Mouse (Mus musculus): ENCODE results near the gene Sh2d2a.
"Not testable (repeated sequence)": the region's sequence is repeated elsewhere in the genome, so short reads cannot be mapped to it uniquely, and the experiment has no call there.

DNA sequence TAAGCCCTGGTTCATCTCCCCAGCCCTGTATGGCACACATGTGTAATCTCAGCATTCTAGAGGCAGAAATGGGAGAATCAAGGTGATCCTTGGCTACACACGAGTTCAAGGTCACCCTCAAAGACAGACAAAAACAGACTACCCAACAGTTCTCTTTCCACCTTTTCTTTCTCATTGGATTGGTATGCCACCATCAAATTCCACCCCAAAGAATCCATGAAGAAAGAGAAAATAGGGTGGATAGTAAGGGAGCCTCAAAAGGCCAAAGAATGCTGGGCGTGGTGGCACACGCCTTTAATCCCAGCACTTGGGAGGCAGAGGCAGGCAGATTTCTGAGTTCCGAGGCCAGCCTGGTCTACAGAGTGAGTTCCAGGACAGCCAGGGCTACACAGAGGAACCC, 17.6 kb downstream of the Sh2d2a start:
- not testable (repeated sequence) for TF ChIP-seq CTCF (conservative IDR thresholded peaks at IDR 0.05 in 1 of 2, IDR thresholded peaks at IDR 0.05 in 1 of 2; ENCODE audit: low read depth in 2 of 2, low read length in 2 of 2); JUN (IDR thresholded peaks at IDR 0.05; ENCODE audit: insufficient read depth, low read depth, low read length); MEF2A (IDR thresholded peaks at IDR 0.05; ENCODE audit: borderline replicate concordance, low read depth, low read length); POLR2A (IDR thresholded peaks at IDR 0.05; ENCODE audit: low read depth, low read length); POLR2AphosphoS2 (IDR thresholded peaks at IDR 0.05; ENCODE audit: low read depth, low read length)

Measured in CH12.LX (cell line).